Mouse (Mus musculus): ENCODE results near the gene Vmn1r229.

The Vmn1r229 gene

DNA sequence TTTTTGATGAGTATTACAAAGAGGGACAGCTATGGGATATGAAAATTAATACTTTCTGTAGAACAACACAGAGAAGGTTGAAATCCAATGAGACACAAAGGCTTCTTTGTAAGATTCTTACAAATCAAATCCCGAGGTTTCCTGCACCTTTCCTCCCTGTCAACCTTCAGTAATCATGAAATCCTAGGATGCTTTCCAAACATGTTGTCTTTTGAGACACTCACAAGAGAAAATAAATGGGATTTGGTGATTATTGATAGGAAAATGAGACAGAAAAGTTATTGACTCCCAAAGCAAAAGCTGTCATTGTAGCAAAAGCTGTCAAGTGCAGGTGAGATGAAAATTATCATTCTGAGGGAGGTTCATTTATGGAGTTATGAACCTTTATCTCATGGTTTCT is at the start of gene Vmn1r229:
Vmn1r229 (plus strand) TSS at position 301 of the 400 bp plus-strand sequence.
- DNase-seq: no peak

GRCm38 (mm10) chr17:20786057-20786456 is 25.3 kb upstream of the Vmn1r229 start, which contains the start of gene Vmn1r228:
Gene Vmn1r228, minus strand, starts transcription at chr17:20786157.
- no peak for DNase-seq

GRCm38 (mm10) chr17:20840144-20840543 is 28.8 kb downstream of the Vmn1r229 start, which contains the start of gene Vmn1r230:
Gene Vmn1r230, plus strand, starts transcription at chr17:20840444.
- DNase-seq: no peak

All from kidney, postnatal 25 days (tissue).